ENCODE assay signal across 17 mouse cellular contexts in the genomic region with DNA sequence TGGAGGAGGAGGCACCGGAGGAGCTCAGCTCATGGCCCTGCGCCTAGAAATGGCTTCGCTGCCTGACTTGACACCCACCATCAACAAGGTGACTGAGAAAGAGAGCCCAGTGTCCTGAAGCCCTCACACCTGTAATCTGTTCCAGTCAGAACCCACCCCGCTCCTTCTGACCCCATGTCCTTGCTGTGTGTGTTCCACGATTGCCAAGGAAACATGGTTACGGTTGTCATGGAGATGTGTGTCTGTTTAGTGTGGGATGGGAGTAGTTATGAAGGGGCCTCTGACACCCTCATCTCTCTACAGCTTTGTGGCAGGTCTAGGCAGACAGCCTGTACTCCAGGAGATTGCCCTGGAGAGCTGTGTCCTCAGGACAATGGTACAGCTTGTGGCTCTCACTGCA. TPM values are rescaled to one million over a fixed set of nuclear protein-coding genes. Genes with fewer than 3 reads are reported as not detected.
DNase-seq lines count a peak whose midpoint lies in the region.
"Had no signal": no experiment of that assay in that cellular context is flagged by ENCODE, and none has a peak within 500 bp of the region (broad histone marks: within the 10 kb centered on the region; RNA-seq: fewer than 3 reads in every experiment).

No protein-coding gene starts in this region.

- peak overlapping the region; percentile 71 for H3K27ac ChIP-seq in heart, embryonic 10.5 days
- H3K27ac ChIP-seq: limb, embryonic 13.5 days; lung, embryonic 15.5 days had no signal

- no peak for DNase-seq in heart, embryonic 10.5 days (ENCODE audit: low spot score)
- DNase-seq in heart, postnatal 36 days, result no peak
- DNase-seq in right cerebral cortex, adult 18-20 months, result peak; percentile 18
- no peak for DNase-seq in right cerebral cortex, postnatal 14 days
- DNase-seq in heart, postnatal 10 days, result peak; percentile 53 to 54
- peak; percentile 63 for DNase-seq in retina, postnatal 1 day
- no peak for DNase-seq in layer of hippocampus, adult 11-12 months (ENCODE audit: low spot score)
- DNase-seq in c-Kit-positive CD71-positive TER-119-positive erythroid progenitor cells, embryonic 14.5 days (ENCODE audit: low spot score), result no peak
- DNase-seq: adrenal gland, postnatal 14 days; cerebellum, adult 11 months; kidney, adult 9 months; layer of hippocampus, adult 9-11 months; thymus, adult 18-20 months had no signal

- intact Hi-C loops in heart, postnatal 36 days (cut with DNase I), result no loop called here
- intact Hi-C loops in heart, postnatal 10 days (cut with DNase I), result no loop called here

- H3K9me3 ChIP-seq in heart, embryonic 10.5 days, result no peaks in the 10 kb centered on the region
- H3K9me3 ChIP-seq: limb, embryonic 13.5 days; lung, embryonic 15.5 days had no signal

- peaks cover 31% of the 10 kb centered on the region for H3K27me3 ChIP-seq in heart, embryonic 10.5 days (ENCODE audit: insufficient read depth, poor library complexity, severe bottlenecking)
- H3K27me3 ChIP-seq: limb, embryonic 13.5 days; lung, embryonic 15.5 days had no signal

- no peaks in the 10 kb centered on the region for H3K36me3 ChIP-seq in heart, embryonic 10.5 days
- H3K36me3 ChIP-seq: limb, embryonic 13.5 days; lung, embryonic 15.5 days had no signal

- H3K4me1 ChIP-seq in heart, embryonic 10.5 days, result peaks cover 71% of the 10 kb centered on the region
- H3K4me1 ChIP-seq: lung, embryonic 15.5 days had no signal

- no peak overlapping the region for H3K4me3 ChIP-seq in heart, embryonic 10.5 days
- H3K4me3 ChIP-seq: limb, embryonic 13.5 days; lung, embryonic 15.5 days; myocyte had no signal

- 79% methylated on average over 6 of the region's 6 CpGs for WGBS in heart, embryonic 10.5 days

RNA-seq across cellular contexts. Expression of a gene that starts 35.6 kb away (rescaled TPM):
- polyA plus RNA-seq in heart, embryonic 10.5 days (2016; fragmentation: Nextera tagmentation; extraction: Ambion mirVana), result 7.2 and 8.3 TPM in 2 replicates
- total RNA-seq in heart, postnatal 36 days (2021), result 1 to 10 TPM in 1 of 2 experiments, not detected in 1; 1.0 TPM
- total RNA-seq in heart, postnatal 10 days (2021), result 1 to 10 TPM; 1.4 to 1.6 TPM
- total RNA-seq: hematopoietic stem cell, adult 5-6 weeks had no signal

Comparison
In these comparisons a context has a peak if more than half of its experiments do, and no peak if none do; other contexts are left out.
1. DNase-seq: peak in right cerebral cortex, adult 18-20 months (single experiment), heart, postnatal 10 days (2 of 2) and retina, postnatal 1 day (single experiment); none in heart, embryonic 10.5 days (single experiment), heart, postnatal 36 days (0 of 2), right cerebral cortex, postnatal 14 days (single experiment), layer of hippocampus, adult 11-12 months (single experiment) and c-Kit-positive CD71-positive TER-119-positive erythroid progenitor cells, embryonic 14.5 days (single experiment).